Comparison of ENCODE assay signal across 8 mouse cellular contexts in genomic region chr9:8899616-8900202, GRCm38 (mm10). TPM values are rescaled to one million over a fixed set of nuclear protein-coding genes. Genes with fewer than 3 reads are reported as not detected.
DNase-seq lines count a peak whose midpoint lies in the region; ATAC-seq and TF ChIP-seq lines count a peak whose summit lies in the region.

Pgr (plus strand) TSS chr9:8899833.

- H3K9me3 ChIP-seq in heart, embryonic 11.5 days (replicated peaks; ENCODE audit: control insufficient read depth, low read length), result no peaks in the 10 kb centered on the region
- H3K9me3 ChIP-seq in hindbrain, embryonic 10.5 days, result 0 out of 2 replicates have a peak, but pooled peaks cover 3% of the 10 kb centered on the region
- H3K9me3 ChIP-seq in stomach, embryonic 16.5 days (replicated peaks; ENCODE audit: control insufficient read depth, low read length), result no peaks in the 10 kb centered on the region

- WGBS in heart, embryonic 11.5 days (ENCODE audit: insufficient replicate concordance), result 1% methylated on average over 16 of the region's 16 CpGs
- under 1% methylated on average over 16 of the region's 16 CpGs for WGBS in hindbrain, embryonic 10.5 days
- 0% methylated on average over 16 of the region's 16 CpGs for WGBS in stomach, embryonic 16.5 days
- WGBS in thymus, adult 2 months, result 6% methylated on average over 16 of the region's 16 CpGs

- no peak for DNase-seq in heart, postnatal 4 days
- DNase-seq in cerebellum, postnatal 10 days, result peak; percentile 65 to 72
- peak; percentile 30 for DNase-seq in hindbrain, embryonic 10.5 days (ENCODE audit: low spot score)
- peak; percentile 13 to 37 for DNase-seq in layer of hippocampus, postnatal 14 days (ENCODE audit: low spot score in 2 of 2)
- DNase-seq in lung, postnatal 14 days, result peak; percentile 6
- no peak for DNase-seq in thymus, adult 2 months

- ATAC-seq in heart, embryonic 11.5 days (replicated peaks; ENCODE audit: insufficient number of reproducible peaks, low FRiP score, low TSS enrichment), result no peak
- ATAC-seq in stomach, embryonic 16.5 days (ENCODE audit: insufficient read depth, low FRiP score), result no peak

- no peak for TF ChIP-seq CTCF in thymus, adult 2 months (IDR thresholded peaks at IDR 0.05; ENCODE audit: borderline replicate concordance, control insufficient read depth, extremely low read depth, insufficient read depth, low read length, poor library complexity)

- H3K9ac ChIP-seq in heart, embryonic 11.5 days (ENCODE audit: low read depth, low read length), result no peak within 1 kb of the TSS
- H3K9ac ChIP-seq in stomach, embryonic 16.5 days (ENCODE audit: low read length), result peak within 1 kb of the TSS; percentile 61; the same call in 1 of the 2 replicates

- no peak within 1 kb of the TSS for H3K27ac ChIP-seq in heart, embryonic 11.5 days (ENCODE audit: low read depth, low read length)
- H3K27ac ChIP-seq in hindbrain, embryonic 10.5 days, result no peak within 1 kb of the TSS
- H3K27ac ChIP-seq in stomach, embryonic 16.5 days (ENCODE audit: low read length), result no peak within 1 kb of the TSS
- H3K27ac ChIP-seq in thymus, adult 2 months (ENCODE audit: control insufficient read depth, insufficient read depth, low read length), result no peak within 1 kb of the TSS

- H3K27me3 ChIP-seq in heart, embryonic 11.5 days (ENCODE audit: control insufficient read depth, insufficient read depth, low read length), result peaks cover 53% of the 10 kb centered on the region
- H3K27me3 ChIP-seq in hindbrain, embryonic 10.5 days (ENCODE audit: insufficient read depth, poor library complexity, severe bottlenecking), result peaks cover 54% of the 10 kb centered on the region
- H3K27me3 ChIP-seq in stomach, embryonic 16.5 days (ENCODE audit: control insufficient read depth, insufficient read depth, low read length), result peaks cover 24% of the 10 kb centered on the region
- H3K27me3 ChIP-seq in thymus, adult 2 months (ENCODE audit: control insufficient read depth, insufficient read depth, low read length), result no peaks in the 10 kb centered on the region; the same call in 1 of the 2 replicates

- peak within 1 kb of the TSS; percentile 96 for H3K4me2 ChIP-seq in heart, embryonic 11.5 days
- H3K4me2 ChIP-seq in stomach, embryonic 16.5 days (ENCODE audit: low read depth, low read length), result peak within 1 kb of the TSS; percentile 91

- no peaks in the 10 kb centered on the region for H3K36me3 ChIP-seq in heart, embryonic 11.5 days (ENCODE audit: control insufficient read depth, insufficient read depth, low read length)
- H3K36me3 ChIP-seq in hindbrain, embryonic 10.5 days, result no peaks in the 10 kb centered on the region
- H3K36me3 ChIP-seq in stomach, embryonic 16.5 days (ENCODE audit: control insufficient read depth, insufficient read depth, low read length), result no peaks in the 10 kb centered on the region
- no peaks in the 10 kb centered on the region for H3K36me3 ChIP-seq in thymus, adult 2 months (ENCODE audit: control insufficient read depth, insufficient read depth, low read length)

- peak within 1 kb of the TSS; percentile 63 for H3K4me3 ChIP-seq in heart, embryonic 11.5 days (ENCODE audit: low read depth, low read length)
- H3K4me3 ChIP-seq in hindbrain, embryonic 10.5 days, result peak within 1 kb of the TSS; percentile 71
- peak within 1 kb of the TSS; percentile 58 for H3K4me3 ChIP-seq in stomach, embryonic 16.5 days (replicated peaks; ENCODE audit: low read length)
- H3K4me3 ChIP-seq in thymus, adult 2 months (ENCODE audit: control insufficient read depth, insufficient read depth, low read length), result no peak within 1 kb of the TSS; the same call in 1 of the 2 replicates

- peaks cover 8% of the 10 kb centered on the region; the same call in 1 of the 2 replicates for H3K4me1 ChIP-seq in heart, embryonic 11.5 days (ENCODE audit: control insufficient read depth, insufficient read depth, low read length)
- peaks cover 26% of the 10 kb centered on the region for H3K4me1 ChIP-seq in hindbrain, embryonic 10.5 days (replicated peaks)
- peaks cover 17% of the 10 kb centered on the region for H3K4me1 ChIP-seq in stomach, embryonic 16.5 days (ENCODE audit: control insufficient read depth, insufficient read depth, low read length)
- no peaks in the 10 kb centered on the region for H3K4me1 ChIP-seq in thymus, adult 2 months (replicated peaks; ENCODE audit: control insufficient read depth, insufficient read depth, low read length)

- TF ChIP-seq POLR2A in thymus, adult 2 months (IDR thresholded peaks at IDR 0.05; ENCODE audit: control insufficient read depth, extremely low read depth, insufficient read depth, low read length, poor library complexity), result no peak

RNA-seq across cellular contexts. Expression of gene Pgr, which starts in this region (rescaled TPM):
- not detected in 2 replicates for polyA plus RNA-seq in heart, embryonic 11.5 days (2014; fragmentation: Nextera tagmentation; extraction: Ambion mirVana)
- not detected for total RNA-seq in heart, postnatal 4 days (2021)
- polyA plus RNA-seq in hindbrain, embryonic 10.5 days (2016; fragmentation: Nextera tagmentation; extraction: Ambion mirVana), result 0.22 and 0.26 TPM in 2 replicates
- total RNA-seq in layer of hippocampus, postnatal 14 days (2021), result 1 to 10 TPM; 9.1 to 9.2 TPM
- polyA plus RNA-seq in stomach, embryonic 16.5 days (2015; fragmentation: Nextera tagmentation; extraction: Ambion mirVana), result 0.22 and 0.32 TPM in 2 replicates
- polyA plus RNA-seq in thymus, adult 2 months (2012; rRNA removed), result 1.1 and 1.2 TPM in 2 replicates

Comparison
In these comparisons a context has a peak if more than half of its experiments do, and no peak if none do; other contexts are left out.
1. RNA of gene Pgr (total RNA-seq): 9.1 to 9.2 TPM in layer of hippocampus, postnatal 14 days; not detected in heart, postnatal 4 days; every median in the first group is over 4 times any median in the second.
2. Peak in DNase-seq and H3K4me3 ChIP-seq in hindbrain, embryonic 10.5 days; RNA of the gene not detected or under 1 TPM.
3. DNase-seq: peak in cerebellum, postnatal 10 days (2 of 2), layer of hippocampus, postnatal 14 days (2 of 2) and lung, postnatal 14 days (single experiment); none in heart, postnatal 4 days (single experiment) and thymus, adult 2 months (single experiment).